Mouse (Mus musculus): ENCODE data around the gene Cchcr1. TPM values are rescaled to one million over a fixed set of nuclear protein-coding genes. Genes with fewer than 3 reads are reported as not detected.

The Cchcr1 gene
- polyA plus RNA-seq, 1 experiment from 2014 or later = 10.8 TPM

DNA sequence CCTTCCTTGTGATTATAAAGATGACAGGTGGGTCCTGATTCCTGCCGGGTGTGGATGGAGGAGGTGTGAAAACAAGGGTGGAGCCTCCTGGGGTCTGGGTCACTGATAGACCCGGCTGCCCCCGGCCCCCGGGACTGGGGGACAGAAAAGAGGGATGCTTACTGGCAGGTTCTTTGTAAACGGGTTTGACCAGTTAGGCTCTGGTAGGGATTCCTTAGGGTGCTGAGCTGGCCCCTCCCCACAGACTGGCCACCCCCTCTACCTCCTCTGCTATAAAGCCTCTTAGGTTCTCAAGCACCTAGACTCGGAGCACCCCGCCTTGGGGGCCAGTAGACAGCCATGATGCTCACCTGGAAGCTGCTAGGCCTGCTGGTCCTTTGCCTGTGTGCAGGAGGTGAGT, 16.0 kb downstream of the Cchcr1 start, which contains the start of gene Psors1c2:
TSS of gene Psors1c2 (plus strand) at position 301 of the 400 bp plus-strand sequence.
- peaks cover 4% of the 10 kb centered on the region; the same call in 1 of the 2 replicates for H3K36me3 ChIP-seq (ENCODE audit: control insufficient read depth, insufficient read depth, low read length)
- H3K4me2 ChIP-seq = no peak within 1 kb of the TSS
- H3K4me3 ChIP-seq (ENCODE audit: low read depth, low read length) = no peak within 1 kb of the TSS
- no peaks in the 10 kb centered on the region for H3K4me1 ChIP-seq (ENCODE audit: control insufficient read depth, insufficient read depth, low read length)
- no peak within 1 kb of the TSS for H3K27ac ChIP-seq (ENCODE audit: low read depth, low read length)
- no peaks in the 10 kb centered on the region for H3K9me3 ChIP-seq (ENCODE audit: control insufficient read depth, low read length)
- H3K27me3 ChIP-seq (ENCODE audit: control insufficient read depth, insufficient read depth, low read length) = no peaks in the 10 kb centered on the region
- DNase-seq (ENCODE audit: low spot score, missing footprints) (no peak), ATAC-seq (ENCODE audit: low FRiP score) (no peak)
- H3K9ac ChIP-seq (ENCODE audit: low read length) = no peak within 1 kb of the TSS
- 48% methylated on average over 7 of the region's 7 CpGs for WGBS

- H3K36me3 ChIP-seq (ENCODE audit: control insufficient read depth, insufficient read depth, low read length) = no peaks in the 10 kb centered on the region
- H3K27ac ChIP-seq (ENCODE audit: low read depth, low read length) = no peak overlapping the region
- no peak overlapping the region for H3K4me3 ChIP-seq (ENCODE audit: low read depth, low read length)
- WGBS = 20% methylated on average over 6 of the region's 6 CpGs
- no peaks in the 10 kb centered on the region for H3K27me3 ChIP-seq (ENCODE audit: control insufficient read depth, insufficient read depth, low read length)
- H3K9ac ChIP-seq (ENCODE audit: low read length) = no peak overlapping the region
- DNase-seq (ENCODE audit: low spot score, missing footprints) (peak; percentile 96), ATAC-seq (ENCODE audit: low FRiP score) (peak; percentile 66; the same call in 1 of the 2 replicates)
- H3K4me2 ChIP-seq = no peak overlapping the region
- H3K4me1 ChIP-seq (ENCODE audit: control insufficient read depth, insufficient read depth, low read length) = no peaks in the 10 kb centered on the region
- no peaks in the 10 kb centered on the region for H3K9me3 ChIP-seq (ENCODE audit: control insufficient read depth, low read length)
Measured at GRCm38 (mm10) chr17:35534343-35534742, 17.4 kb downstream of the Cchcr1 start.

DNA sequence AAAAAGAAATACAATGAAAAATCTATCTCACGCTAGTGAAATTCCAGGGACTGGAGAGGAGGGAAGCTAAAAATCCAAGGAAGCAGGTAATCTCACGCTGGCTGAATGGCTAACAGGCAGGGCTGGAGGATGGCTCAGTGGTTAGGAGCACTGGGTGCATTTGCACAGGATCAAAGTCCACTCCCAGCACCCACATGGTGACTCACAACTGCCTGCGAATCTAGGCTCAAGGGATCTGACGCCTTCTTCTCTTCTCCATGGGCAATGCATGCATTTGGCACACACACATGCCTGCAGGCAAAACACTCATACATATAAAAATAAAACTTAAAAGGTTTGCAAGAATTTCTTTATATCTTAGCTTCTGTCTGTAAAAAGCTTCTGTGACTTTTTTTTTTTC, 20.5 kb downstream of the Cchcr1 start:
- ATAC-seq (ENCODE audit: low FRiP score) = no peak
- 86% methylated on average over 4 of the region's 4 CpGs for WGBS
- H3K9ac ChIP-seq (ENCODE audit: low read length) = no peak overlapping the region

GRCm38 (mm10) chr17:35538476-35538875, 21.6 kb downstream of the Cchcr1 start:
- no peak overlapping the region for H3K9ac ChIP-seq (ENCODE audit: low read length)
- 92% methylated on average over 1 of the region's 1 CpGs for WGBS
- no peak overlapping the region for H3K27ac ChIP-seq (ENCODE audit: low read depth, low read length)
- no peaks in the 10 kb centered on the region for H3K36me3 ChIP-seq (ENCODE audit: control insufficient read depth, insufficient read depth, low read length)
- H3K4me3 ChIP-seq (ENCODE audit: low read depth, low read length) = no peak overlapping the region
- ATAC-seq (ENCODE audit: low FRiP score) (no peak), DNase-seq (ENCODE audit: low spot score, missing footprints) (peak; percentile 67)
- no peaks in the 10 kb centered on the region for H3K9me3 ChIP-seq (ENCODE audit: control insufficient read depth, low read length)
- peaks cover 5% of the 10 kb centered on the region; the same call in 1 of the 2 replicates for H3K4me1 ChIP-seq (ENCODE audit: control insufficient read depth, insufficient read depth, low read length)
- no peaks in the 10 kb centered on the region for H3K27me3 ChIP-seq (ENCODE audit: control insufficient read depth, insufficient read depth, low read length)
- no peak overlapping the region for H3K4me2 ChIP-seq

More for the DNA sequence above, 20.5 kb downstream of the Cchcr1 start:
- Histone ChIP-seq H3K4me3 (ENCODE audit: low read depth, low read length) (no peak overlapping the region), H3K27ac (ENCODE audit: low read depth, low read length) (no peak overlapping the region), H3K4me1 (ENCODE audit: control insufficient read depth, insufficient read depth, low read length) (no peaks in the 10 kb centered on the region), H3K4me2 (no peak overlapping the region), H3K27me3 (ENCODE audit: control insufficient read depth, insufficient read depth, low read length) (no peaks in the 10 kb centered on the region), H3K36me3 (ENCODE audit: control insufficient read depth, insufficient read depth, low read length) (no peaks in the 10 kb centered on the region), H3K9me3 (ENCODE audit: control insufficient read depth, low read length) (no peaks in the 10 kb centered on the region)
- DNase-seq (ENCODE audit: low spot score, missing footprints) = peak; percentile 73

DNA sequence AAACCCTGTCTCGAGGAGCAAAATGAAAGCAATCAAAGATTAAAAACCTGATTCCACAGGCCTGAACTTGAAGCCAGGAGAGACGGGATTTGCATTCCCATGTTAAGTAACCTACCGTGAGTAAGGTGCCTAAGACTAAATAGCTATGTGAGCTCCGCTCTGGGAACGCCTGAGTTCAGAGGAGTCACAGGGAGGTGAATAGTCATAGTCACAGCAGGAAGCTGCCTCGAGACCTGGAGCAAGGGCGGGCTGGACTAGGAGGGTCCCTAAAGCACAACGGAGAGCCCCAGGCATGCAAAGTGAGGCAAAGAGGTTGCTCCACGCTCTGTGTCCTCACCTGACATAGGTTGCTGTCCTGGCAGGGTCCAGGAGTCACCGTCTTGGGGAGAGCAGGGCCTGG, 22.6 kb downstream of the Cchcr1 start:
- 59% methylated on average over 10 of the region's 10 CpGs for WGBS
- no peak for ATAC-seq (ENCODE audit: low FRiP score)
- H3K4me3 ChIP-seq (ENCODE audit: low read depth, low read length) = no peak overlapping the region

DNA sequence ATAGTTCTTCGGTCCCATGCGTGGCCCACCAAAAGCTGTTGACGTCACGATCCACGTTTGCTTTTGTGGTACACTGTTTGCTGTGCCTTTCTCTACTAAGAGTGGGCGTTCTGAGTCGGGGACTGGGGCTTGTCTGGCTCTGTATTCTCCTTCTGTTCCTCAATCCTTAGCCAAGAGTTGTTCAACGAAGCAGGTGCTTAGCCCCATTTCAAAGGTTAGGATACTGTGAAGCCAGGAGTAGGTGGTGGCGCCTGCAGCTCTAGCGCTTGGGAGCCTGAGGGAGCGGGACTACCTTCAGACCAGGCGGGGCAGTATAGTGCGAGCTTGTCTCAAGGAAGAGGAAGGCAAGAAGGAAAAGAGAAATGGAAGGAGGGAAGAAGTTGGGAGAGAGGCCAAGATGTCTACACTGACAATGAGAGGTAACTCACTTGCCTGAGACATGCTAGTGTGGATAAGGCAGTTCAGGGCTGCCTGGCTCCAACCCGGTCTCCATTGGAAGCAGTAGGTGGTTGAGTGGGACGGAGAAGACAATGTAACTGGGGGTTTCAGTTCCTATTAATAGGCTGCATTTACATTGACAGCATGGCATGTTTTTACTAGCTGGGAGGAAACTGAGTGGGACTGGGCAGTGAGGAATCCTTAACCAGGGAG, 26.0 kb downstream of the Cchcr1 start:
- no peak overlapping the region for H3K9ac ChIP-seq (ENCODE audit: low read length)

More for the DNA sequence above, 22.6 kb downstream of the Cchcr1 start:
- Histone ChIP-seq H3K27ac (ENCODE audit: low read depth, low read length) (no peak overlapping the region), H3K9ac (ENCODE audit: low read length) (no peak overlapping the region), H3K36me3 (ENCODE audit: control insufficient read depth, insufficient read depth, low read length) (no peaks in the 10 kb centered on the region), H3K27me3 (ENCODE audit: control insufficient read depth, insufficient read depth, low read length) (no peaks in the 10 kb centered on the region), H3K4me1 (ENCODE audit: control insufficient read depth, insufficient read depth, low read length) (peaks cover 7% of the 10 kb centered on the region; the same call in 1 of the 2 replicates), H3K4me2 (no peak overlapping the region), H3K9me3 (ENCODE audit: control insufficient read depth, low read length) (no peaks in the 10 kb centered on the region)
- peak; percentile 71 for DNase-seq (ENCODE audit: low spot score, missing footprints)

DNA sequence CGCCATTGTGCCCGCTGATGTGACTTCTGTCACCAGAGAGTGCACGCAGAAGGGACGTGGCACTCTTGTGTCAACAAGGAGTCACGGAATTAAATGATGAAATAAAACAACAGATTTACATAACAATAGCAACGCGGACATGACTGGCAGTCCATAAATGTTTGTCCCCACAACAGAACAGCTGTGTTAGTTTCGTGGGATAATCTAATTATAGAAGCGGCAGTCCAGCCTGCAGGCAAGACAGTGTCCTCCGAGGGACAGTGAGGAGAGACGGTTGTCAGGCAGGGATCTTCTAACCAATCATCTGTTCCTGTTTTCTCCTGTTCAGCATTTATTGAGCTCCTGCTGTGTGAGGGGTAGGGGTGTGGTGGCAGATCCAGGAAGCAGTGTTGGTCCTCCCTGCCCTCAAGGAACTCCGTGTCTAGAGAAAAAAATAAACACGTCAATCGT, 26.5 kb downstream of the Cchcr1 start:
- H3K36me3 ChIP-seq (ENCODE audit: control insufficient read depth, insufficient read depth, low read length) = no peaks in the 10 kb centered on the region
- H3K9me3 ChIP-seq (ENCODE audit: control insufficient read depth, low read length) = no peaks in the 10 kb centered on the region
- 0 out of 2 replicates have a peak overlapping the region, but pooled peaks have one; percentile 14 for H3K27ac ChIP-seq (ENCODE audit: low read depth, low read length)
- DNase-seq (ENCODE audit: low spot score, missing footprints) = peak; percentile 86
- H3K4me2 ChIP-seq = 0 out of 2 replicates have a peak overlapping the region, but pooled peaks have one; percentile 3
- WGBS = 36% methylated on average over 14 of the region's 14 CpGs
- H3K4me3 ChIP-seq (ENCODE audit: low read depth, low read length) = no peak overlapping the region
- H3K9ac ChIP-seq (ENCODE audit: low read length) = no peak overlapping the region
- peaks cover 9% of the 10 kb centered on the region; the same call in 1 of the 2 replicates for H3K4me1 ChIP-seq (ENCODE audit: control insufficient read depth, insufficient read depth, low read length)
- 0 out of 2 replicates have a peak, but pooled peaks cover 2% of the 10 kb centered on the region for H3K27me3 ChIP-seq (ENCODE audit: control insufficient read depth, insufficient read depth, low read length)
- peak; percentile 65 for ATAC-seq (ENCODE audit: low FRiP score)

More for the DNA sequence above, 26.0 kb downstream of the Cchcr1 start:
- H3K27ac ChIP-seq (ENCODE audit: low read depth, low read length) = no peak overlapping the region
- no peaks in the 10 kb centered on the region for H3K9me3 ChIP-seq (ENCODE audit: control insufficient read depth, low read length)
- no peaks in the 10 kb centered on the region for H3K36me3 ChIP-seq (ENCODE audit: control insufficient read depth, insufficient read depth, low read length)
- H3K4me1 ChIP-seq (ENCODE audit: control insufficient read depth, insufficient read depth, low read length) = peaks cover 9% of the 10 kb centered on the region; the same call in 1 of the 2 replicates
- ATAC-seq (ENCODE audit: low FRiP score) = peak; percentile 30; the same call in 1 of the 2 replicates
- H3K4me2 ChIP-seq = 0 out of 2 replicates have a peak overlapping the region, but pooled peaks have one; percentile 3
- no peaks in the 10 kb centered on the region for H3K27me3 ChIP-seq (ENCODE audit: control insufficient read depth, insufficient read depth, low read length)
- H3K4me3 ChIP-seq (ENCODE audit: low read depth, low read length) = no peak overlapping the region
- DNase-seq (ENCODE audit: low spot score, missing footprints) = peak; percentile 79
- 78% methylated on average over 15 of the region's 15 CpGs for WGBS

GRCm38 (mm10) chr17:35544001-35544400, 27.1 kb downstream of the Cchcr1 start:
- DNase-seq (ENCODE audit: low spot score, missing footprints) (no peak), ATAC-seq (ENCODE audit: low FRiP score) (no peak)
- WGBS = 74% methylated on average over 6 of the region's 6 CpGs
- Histone ChIP-seq H3K9me3 (ENCODE audit: control insufficient read depth, low read length) (no peaks in the 10 kb centered on the region), H3K4me1 (ENCODE audit: control insufficient read depth, insufficient read depth, low read length) (peaks cover 9% of the 10 kb centered on the region; the same call in 1 of the 2 replicates), H3K4me2 (no peak overlapping the region), H3K9ac (ENCODE audit: low read length) (no peak overlapping the region), H3K36me3 (ENCODE audit: control insufficient read depth, insufficient read depth, low read length) (no peaks in the 10 kb centered on the region), H3K27ac (ENCODE audit: low read depth, low read length) (no peak overlapping the region), H3K27me3 (ENCODE audit: control insufficient read depth, insufficient read depth, low read length) (0 out of 2 replicates have a peak, but pooled peaks cover 2% of the 10 kb centered on the region), H3K4me3 (ENCODE audit: low read depth, low read length) (no peak overlapping the region)

DNA sequence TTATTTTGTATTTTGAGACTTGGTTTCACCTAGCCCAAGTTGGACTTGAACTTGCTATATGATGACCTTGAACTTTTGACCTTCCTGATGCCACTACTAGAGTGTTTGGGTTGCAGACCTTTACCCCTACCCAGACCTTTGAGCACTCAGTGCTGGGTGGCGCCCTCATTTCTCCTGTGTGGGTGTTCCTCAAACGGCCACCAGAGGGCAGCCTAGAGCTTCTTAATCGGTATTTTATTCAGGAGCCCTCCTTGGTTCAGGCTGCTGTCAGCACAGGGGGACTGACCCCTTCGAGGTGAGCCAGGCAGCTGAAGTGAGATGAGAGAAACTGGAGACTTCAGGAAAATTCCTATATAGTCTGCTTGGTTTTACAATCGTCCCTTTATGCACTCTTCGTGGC, 27.8 kb downstream of the Cchcr1 start:
- Histone ChIP-seq H3K4me2 (no peak overlapping the region), H3K9me3 (ENCODE audit: control insufficient read depth, low read length) (no peaks in the 10 kb centered on the region), H3K36me3 (ENCODE audit: control insufficient read depth, insufficient read depth, low read length) (no peaks in the 10 kb centered on the region), H3K4me3 (ENCODE audit: low read depth, low read length) (no peak overlapping the region), H3K4me1 (ENCODE audit: control insufficient read depth, insufficient read depth, low read length) (peaks cover 9% of the 10 kb centered on the region; the same call in 1 of the 2 replicates), H3K9ac (ENCODE audit: low read length) (no peak overlapping the region), H3K27me3 (ENCODE audit: control insufficient read depth, insufficient read depth, low read length) (0 out of 2 replicates have a peak, but pooled peaks cover 2% of the 10 kb centered on the region), H3K27ac (ENCODE audit: low read depth, low read length) (no peak overlapping the region)
- peak; percentile 97 for DNase-seq (ENCODE audit: low spot score, missing footprints)
- WGBS = 34% methylated on average over 6 of the region's 6 CpGs
- ATAC-seq (ENCODE audit: low FRiP score) = peak; percentile 47; the same call in 1 of the 2 replicates
